Mouse (Mus musculus): ENCODE results near the gene Trim71. TPM values are rescaled to one million over a fixed set of nuclear protein-coding genes. Genes with fewer than 3 reads are reported as not detected.

The Trim71 gene
- polyA plus RNA-seq, 1 experiment from 2014 or later: 3.1 TPM

GRCm38 (mm10) chr9:114561671-114561971 is 2.5 kb downstream of the Trim71 start:
- Histone ChIP-seq H3K27me3 (replicated peaks; ENCODE audit: control insufficient read depth, insufficient read depth, low read length) (peaks cover 60% of the 10 kb centered on the region), H3K4me2 (peak overlapping the region; percentile 76), H3K36me3 (ENCODE audit: control insufficient read depth, insufficient read depth, low read length) (no peaks in the 10 kb centered on the region), H3K9me3 (ENCODE audit: control insufficient read depth, low read length) (no peaks in the 10 kb centered on the region), H3K9ac (ENCODE audit: low read depth, low read length) (peak overlapping the region; percentile 70), H3K4me3 (ENCODE audit: low read depth, low read length) (peak overlapping the region; percentile 67), H3K4me1 (replicated peaks; ENCODE audit: control insufficient read depth, insufficient read depth, low read length) (peaks cover 17% of the 10 kb centered on the region), H3K27ac (ENCODE audit: low read depth, low read length) (no peak overlapping the region)
- WGBS: under 1% methylated on average over 12 of the region's 12 CpGs
- DNase-seq (ENCODE audit: low spot score): no peak
- no peak for ATAC-seq (replicated peaks; ENCODE audit: low FRiP score)

GRCm38 (mm10) chr9:114560771-114561670 is 3.1 kb downstream of the Trim71 start:
- ATAC-seq (replicated peaks; ENCODE audit: low FRiP score) (no peak), DNase-seq (ENCODE audit: low spot score) (no peak)
- peaks cover 17% of the 10 kb centered on the region for H3K4me1 ChIP-seq (replicated peaks; ENCODE audit: control insufficient read depth, insufficient read depth, low read length)
- no peaks in the 10 kb centered on the region for H3K36me3 ChIP-seq (ENCODE audit: control insufficient read depth, insufficient read depth, low read length)
- peak overlapping the region; percentile 76 for H3K4me2 ChIP-seq
- 1% methylated on average over 36 of the region's 36 CpGs for WGBS
- no peaks in the 10 kb centered on the region for H3K9me3 ChIP-seq (ENCODE audit: control insufficient read depth, low read length)
- H3K27me3 ChIP-seq (replicated peaks; ENCODE audit: control insufficient read depth, insufficient read depth, low read length): peaks cover 60% of the 10 kb centered on the region
- peak overlapping the region; percentile 70 for H3K9ac ChIP-seq (ENCODE audit: low read depth, low read length)
- peak overlapping the region; percentile 67 for H3K4me3 ChIP-seq (ENCODE audit: low read depth, low read length)
- H3K27ac ChIP-seq (ENCODE audit: low read depth, low read length): no peak overlapping the region

DNA sequence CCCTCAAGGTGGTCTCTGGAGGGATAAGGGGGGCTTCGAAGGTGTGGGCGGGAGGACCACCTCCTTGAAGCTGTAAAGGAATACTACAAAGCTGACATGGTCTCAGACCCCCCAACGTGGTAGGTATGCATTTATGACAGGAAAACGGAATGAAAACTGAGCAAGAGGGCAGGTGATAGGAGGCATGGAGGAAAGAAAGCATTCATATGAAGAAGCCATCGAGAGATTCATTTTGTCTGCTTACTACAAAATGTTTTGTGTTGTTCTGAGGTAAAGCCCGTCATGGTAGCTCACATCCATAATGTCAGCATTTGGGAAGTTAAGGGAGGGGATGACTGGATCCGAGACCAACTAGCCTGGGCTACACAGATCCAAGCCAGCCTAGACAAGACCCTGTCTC is 4.0 kb downstream of the Trim71 start:
- H3K4me3 ChIP-seq (ENCODE audit: low read depth, low read length): peak overlapping the region; percentile 67
- no peak for DNase-seq (ENCODE audit: low spot score)
- H3K4me2 ChIP-seq: peak overlapping the region; percentile 76
- H3K9ac ChIP-seq (ENCODE audit: low read depth, low read length): peak overlapping the region; percentile 70; the same call in 1 of the 2 replicates
- ATAC-seq (replicated peaks; ENCODE audit: low FRiP score): no peak
- no peaks in the 10 kb centered on the region for H3K9me3 ChIP-seq (ENCODE audit: control insufficient read depth, low read length)
- peaks cover 17% of the 10 kb centered on the region for H3K4me1 ChIP-seq (replicated peaks; ENCODE audit: control insufficient read depth, insufficient read depth, low read length)
- peaks cover 58% of the 10 kb centered on the region for H3K27me3 ChIP-seq (replicated peaks; ENCODE audit: control insufficient read depth, insufficient read depth, low read length)
- no peaks in the 10 kb centered on the region for H3K36me3 ChIP-seq (ENCODE audit: control insufficient read depth, insufficient read depth, low read length)
- no peak overlapping the region for H3K27ac ChIP-seq (ENCODE audit: low read depth, low read length)
- 27% methylated on average over 7 of the region's 7 CpGs for WGBS

- Histone ChIP-seq H3K9me3 (ENCODE audit: control insufficient read depth, low read length) (no peaks in the 10 kb centered on the region), H3K9ac (ENCODE audit: low read depth, low read length) (no peak overlapping the region), H3K4me1 (replicated peaks; ENCODE audit: control insufficient read depth, insufficient read depth, low read length) (peaks cover 18% of the 10 kb centered on the region), H3K4me3 (ENCODE audit: low read depth, low read length) (0 out of 2 replicates have a peak overlapping the region, but pooled peaks have one; percentile 17), H3K36me3 (ENCODE audit: control insufficient read depth, insufficient read depth, low read length) (no peaks in the 10 kb centered on the region), H3K27ac (ENCODE audit: low read depth, low read length) (peak overlapping the region; percentile 17; the same call in 1 of the 2 replicates), H3K4me2 (peak overlapping the region; percentile 50), H3K27me3 (replicated peaks; ENCODE audit: control insufficient read depth, insufficient read depth, low read length) (peaks cover 28% of the 10 kb centered on the region)
- DNase-seq (ENCODE audit: low spot score): no peak
- WGBS: 22% methylated on average over 7 of the region's 7 CpGs
- ATAC-seq (replicated peaks; ENCODE audit: low FRiP score): no peak
Observed at GRCm38 (mm10) chr9:114557086-114557485, 7.1 kb downstream of the Trim71 start.

- no peak overlapping the region for H3K9ac ChIP-seq (ENCODE audit: low read depth, low read length)
- WGBS: 45% methylated on average over 10 of the region's 10 CpGs
- no peak overlapping the region for H3K4me3 ChIP-seq (ENCODE audit: low read depth, low read length)
- ATAC-seq (replicated peaks; ENCODE audit: low FRiP score) (no peak), DNase-seq (ENCODE audit: low spot score) (no peak)
- peaks cover 21% of the 10 kb centered on the region for H3K27me3 ChIP-seq (replicated peaks; ENCODE audit: control insufficient read depth, insufficient read depth, low read length)
- no peaks in the 10 kb centered on the region for H3K9me3 ChIP-seq (ENCODE audit: control insufficient read depth, low read length)
- H3K4me2 ChIP-seq: peak overlapping the region; percentile 50
- peak overlapping the region; percentile 3; the same call in 1 of the 2 replicates for H3K27ac ChIP-seq (ENCODE audit: low read depth, low read length)
- peaks cover 16% of the 10 kb centered on the region for H3K4me1 ChIP-seq (replicated peaks; ENCODE audit: control insufficient read depth, insufficient read depth, low read length)
- no peaks in the 10 kb centered on the region for H3K36me3 ChIP-seq (ENCODE audit: control insufficient read depth, insufficient read depth, low read length)
Observed at GRCm38 (mm10) chr9:114556276-114556855, 7.8 kb downstream of the Trim71 start.

- H3K36me3 ChIP-seq (ENCODE audit: control insufficient read depth, insufficient read depth, low read length): no peaks in the 10 kb centered on the region
- 62% methylated on average over 5 of the region's 5 CpGs for WGBS
- peaks cover 4% of the 10 kb centered on the region for H3K27me3 ChIP-seq (replicated peaks; ENCODE audit: control insufficient read depth, insufficient read depth, low read length)
- peaks cover 18% of the 10 kb centered on the region for H3K4me1 ChIP-seq (replicated peaks; ENCODE audit: control insufficient read depth, insufficient read depth, low read length)
- H3K9me3 ChIP-seq (ENCODE audit: control insufficient read depth, low read length): no peaks in the 10 kb centered on the region
- H3K9ac ChIP-seq (ENCODE audit: low read depth, low read length): no peak overlapping the region
- no peak overlapping the region for H3K4me2 ChIP-seq
- DNase-seq (ENCODE audit: low spot score) (no peak), ATAC-seq (replicated peaks; ENCODE audit: low FRiP score) (peak; percentile 50)
- no peak overlapping the region for H3K4me3 ChIP-seq (ENCODE audit: low read depth, low read length)
- peak overlapping the region; percentile 62; the same call in 1 of the 2 replicates for H3K27ac ChIP-seq (ENCODE audit: low read depth, low read length)
Observed at GRCm38 (mm10) chr9:114554355-114554979, 9.7 kb downstream of the Trim71 start.

DNA sequence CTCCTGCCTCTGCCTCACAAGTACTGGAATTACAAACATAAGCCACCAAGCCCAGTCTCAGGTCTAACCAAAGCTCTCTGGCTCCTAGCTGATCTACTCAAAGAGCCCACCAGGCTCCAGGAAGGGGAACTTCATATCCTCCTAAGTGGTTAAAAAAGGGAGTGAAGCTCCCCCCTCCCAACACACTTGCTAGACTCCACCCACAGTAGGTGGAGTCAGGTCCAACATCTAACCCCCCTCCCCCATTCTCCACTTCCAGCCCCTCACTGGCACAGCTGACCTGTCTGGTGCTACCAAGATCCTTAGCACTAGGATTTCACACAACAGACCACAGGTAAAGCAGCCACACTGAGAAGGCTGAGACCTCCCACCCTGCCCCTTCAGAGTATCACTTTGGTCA is 10.3 kb downstream of the Trim71 start:
- Histone ChIP-seq H3K36me3 (ENCODE audit: control insufficient read depth, insufficient read depth, low read length) (no peaks in the 10 kb centered on the region), H3K9ac (ENCODE audit: low read depth, low read length) (no peak overlapping the region), H3K27me3 (replicated peaks; ENCODE audit: control insufficient read depth, insufficient read depth, low read length) (peaks cover 3% of the 10 kb centered on the region; the same call in 1 of the 2 replicates), H3K4me2 (no peak overlapping the region; the same call in 1 of the 2 replicates), H3K4me3 (ENCODE audit: low read depth, low read length) (no peak overlapping the region), H3K4me1 (replicated peaks; ENCODE audit: control insufficient read depth, insufficient read depth, low read length) (peaks cover 22% of the 10 kb centered on the region), H3K27ac (ENCODE audit: low read depth, low read length) (no peak overlapping the region), H3K9me3 (ENCODE audit: control insufficient read depth, low read length) (no peaks in the 10 kb centered on the region)
- DNase-seq (ENCODE audit: low spot score) (no peak), ATAC-seq (replicated peaks; ENCODE audit: low FRiP score) (no peak)

DNA sequence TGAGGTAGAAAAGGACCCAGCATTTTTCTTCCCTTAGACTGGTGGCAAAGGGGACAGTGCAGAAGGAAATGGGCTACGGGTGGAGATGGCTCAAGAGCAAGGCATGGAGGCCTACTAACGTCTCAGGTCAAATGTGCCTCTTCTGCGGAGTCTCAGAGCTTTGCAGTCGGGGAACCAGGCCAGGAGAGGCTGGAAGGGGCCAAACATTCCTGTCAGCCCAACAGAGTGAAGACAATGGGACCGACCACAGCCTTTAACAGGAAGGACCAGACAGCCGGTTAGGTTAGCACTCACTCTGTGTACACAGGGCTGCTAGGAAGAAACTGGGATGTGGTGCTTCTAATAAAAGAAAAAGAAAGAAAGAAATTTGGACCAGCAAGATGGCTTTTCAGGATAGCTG is 14.1 kb downstream of the Trim71 start:
- Histone ChIP-seq H3K27me3 (replicated peaks; ENCODE audit: control insufficient read depth, insufficient read depth, low read length) (no peaks in the 10 kb centered on the region), H3K4me2 (0 out of 2 replicates have a peak overlapping the region, but pooled peaks have one; percentile 1), H3K36me3 (ENCODE audit: control insufficient read depth, insufficient read depth, low read length) (no peaks in the 10 kb centered on the region), H3K9ac (ENCODE audit: low read depth, low read length) (no peak overlapping the region), H3K4me3 (ENCODE audit: low read depth, low read length) (no peak overlapping the region), H3K4me1 (replicated peaks; ENCODE audit: control insufficient read depth, insufficient read depth, low read length) (peaks cover 41% of the 10 kb centered on the region), H3K27ac (ENCODE audit: low read depth, low read length) (no peak overlapping the region), H3K9me3 (ENCODE audit: control insufficient read depth, low read length) (no peaks in the 10 kb centered on the region)
- ATAC-seq (replicated peaks; ENCODE audit: low FRiP score): no peak
- WGBS: 29% methylated on average over 6 of the region's 6 CpGs
- no peak for DNase-seq (ENCODE audit: low spot score)

All from liver, embryonic 11.5 days (tissue).